Mouse (Mus musculus) stomach, postnatal 0 days (tissue): ENCODE results near the gene Naa50. TPM values are rescaled to one million over a fixed set of nuclear protein-coding genes. Genes with fewer than 3 reads are reported as not detected.
A peak's percentile ranks its signal among the peaks of the same experiment; 100 is the strongest.

Experiments used
- ATAC-seq: fragments of 200-750 bp; cut with Nextera tagmentation; 2 replicates; pipeline ENCODE4 v1.8.0; 2017; ENCODE audit not compliant: low FRiP score, low TSS enrichment
- DNase-seq: peaks from one replicate; pipeline ENCODE4 v3.0.0-alpha.2; 2016; ENCODE audit warnings: low spot score
- H3K27ac ChIP-seq: fragments of 300-500 bp; sonication (generic); replicated peaks from 2 replicates; pipeline ENCODE4 v1.5.1; 2014; ENCODE audit warnings: mild to moderate bottlenecking, control low read depth
- H3K27me3 ChIP-seq: fragments of 300-500 bp; sonication (generic); 2 replicates; pipeline ENCODE4 v1.6.1; 2014; ENCODE audit warnings: low read length; ENCODE audit not compliant: control insufficient read depth, insufficient read depth
- H3K36me3 ChIP-seq: fragments of 300-500 bp; sonication (generic); 2 replicates; pipeline ENCODE4 v1.6.1; 2014; ENCODE audit warnings: low read length, mixed read lengths; ENCODE audit not compliant: control insufficient read depth, insufficient read depth
- H3K4me1 ChIP-seq: fragments of 300-500 bp; sonication (generic); replicated peaks from 2 replicates; pipeline ENCODE4 v1.6.1; 2014; ENCODE audit warnings: antibody characterized with exemption; ENCODE audit not compliant: control insufficient read depth, insufficient read depth
- H3K4me2 ChIP-seq: fragments of 300-500 bp; sonication (generic); replicated peaks from 2 replicates; pipeline ENCODE4 v1.6.1; 2014; ENCODE audit warnings: low read depth, mild to moderate bottlenecking, control low read depth, moderate library complexity
- H3K4me3 ChIP-seq: fragments of 300-500 bp; sonication (generic); 2 replicates; pipeline ENCODE4 v1.5.1; 2014; ENCODE audit warnings: low read depth, low read length, control low read depth
- H3K9ac ChIP-seq: fragments of 300-500 bp; sonication (generic); 2 replicates; pipeline ENCODE4 v1.6.1; 2014; ENCODE audit warnings: mild to moderate bottlenecking, low read length, control low read depth, mixed read lengths
- H3K9me3 ChIP-seq: fragments of 300-500 bp; sonication (generic); 2 replicates; pipeline ENCODE4 v1.6.1; 2016; ENCODE audit warnings: low read length; ENCODE audit not compliant: control insufficient read depth
- CTCF ChIP-seq: IDR thresholded peaks from 2 replicates; pipeline ENCODE4 v1.5.1; 2016; ENCODE audit warnings: antibody characterized with exemption, low read depth, mild to moderate bottlenecking, moderate library complexity
- EP300 ChIP-seq: optimal IDR thresholded peaks from 2 replicates; pipeline ENCODE3; 2016; ENCODE audit warnings: antibody characterized with exemption
- WGBS: fragments of 180-500 bp; shearing (Covaris S2); extraction: QIAGEN DNeasy Blood & Tissue Kit; methylation state at CpG from one replicate; pipeline ENCODE4 v1.1.7; 2014; 5-methylcytosine and 5-hydroxymethylcytosine counted together
- polyA plus RNA-seq: library from polyadenylated mRNA; unstranded; fragments of >200 nt; fragmentation: Nextera tagmentation; extraction: Ambion mirVana; gene quantifications from 2 replicates; pipeline ENCODE4 v1.2.1, GENCODE M21; 2015

Gene Naa50
- polyA plus RNA-seq, 1 experiment from 2014 or later, result 54.0 TPM

DNA sequence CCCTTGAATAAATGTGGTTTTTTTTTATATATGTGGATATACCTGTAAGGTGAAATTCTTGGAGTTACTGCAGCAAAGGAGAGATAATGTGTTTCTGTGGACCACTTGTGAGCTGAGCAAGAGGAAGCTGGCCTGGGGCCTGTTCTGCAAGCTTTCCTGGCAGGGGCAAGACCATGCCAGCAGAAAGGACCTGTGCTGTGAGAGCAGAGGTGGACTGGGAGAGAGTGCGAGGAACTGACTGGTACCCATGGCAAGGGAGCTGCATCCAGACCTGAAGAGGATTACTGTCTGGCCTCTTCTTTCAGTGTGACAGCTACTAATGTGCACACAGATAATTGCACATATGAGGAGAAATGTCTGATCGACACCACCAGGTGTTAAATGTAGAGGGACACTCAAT, 51.3 kb downstream of the Naa50 start:
- ATAC-seq, result no peak
- TF ChIP-seq EP300, result no peak
- TF ChIP-seq CTCF, result no peak
- DNase-seq, result no peak

DNA sequence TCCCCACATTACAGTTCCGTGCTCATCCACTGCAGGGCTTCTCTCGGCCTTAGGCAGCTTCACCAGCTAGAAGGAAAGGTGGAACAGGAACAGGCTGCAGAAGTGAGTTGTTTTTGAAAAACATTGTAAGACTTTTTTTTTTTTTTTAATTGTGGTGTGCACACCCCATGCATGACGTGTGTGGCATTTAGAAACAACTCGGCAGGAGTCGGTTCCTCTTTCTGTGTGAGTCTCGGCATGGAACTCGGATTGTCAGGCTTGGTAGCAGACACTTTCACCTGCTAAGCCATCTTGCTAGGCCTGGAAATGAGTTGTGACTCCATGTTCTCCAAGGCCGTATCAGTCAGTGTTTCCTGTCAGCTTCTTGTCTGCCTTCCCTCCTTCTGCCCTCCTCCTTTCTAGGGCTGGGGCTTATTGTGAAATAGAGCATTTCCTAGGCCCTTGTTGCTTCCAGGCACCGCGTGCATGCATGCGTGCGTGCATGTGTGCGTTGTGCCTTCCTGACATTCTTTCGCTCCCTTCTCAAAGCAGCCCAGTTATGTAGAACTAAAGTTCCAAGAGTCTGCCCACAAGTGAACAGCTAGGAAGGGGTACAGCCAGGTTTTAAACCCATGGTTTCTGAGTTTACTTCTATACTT, 59.6 kb downstream of the Naa50 start:
- ATAC-seq, result no peak
- no peaks in the 10 kb centered on the region for H3K4me1 ChIP-seq
- no peak overlapping the region for H3K4me2 ChIP-seq
- no peak for DNase-seq
- H3K27me3 ChIP-seq, result no peaks in the 10 kb centered on the region
- TF ChIP-seq CTCF, result no peak
- TF ChIP-seq EP300, result no peak
- no peak overlapping the region for H3K27ac ChIP-seq
- 0 out of 2 replicates have a peak, but pooled peaks cover 2% of the 10 kb centered on the region for H3K36me3 ChIP-seq
- no peak overlapping the region for H3K4me3 ChIP-seq
- H3K9ac ChIP-seq, result no peak overlapping the region
- H3K9me3 ChIP-seq, result no peaks in the 10 kb centered on the region
- 88% methylated on average over 14 of the region's 14 CpGs for WGBS

More for the DNA sequence above, 51.3 kb downstream of the Naa50 start:
- H3K27ac ChIP-seq, result no peak overlapping the region
- H3K4me3 ChIP-seq, result no peak overlapping the region
- 85% methylated on average over 2 of the region's 2 CpGs for WGBS
- no peaks in the 10 kb centered on the region for H3K4me1 ChIP-seq
- H3K36me3 ChIP-seq, result no peaks in the 10 kb centered on the region
- H3K4me2 ChIP-seq, result no peak overlapping the region
- no peak overlapping the region for H3K9ac ChIP-seq
- no peaks in the 10 kb centered on the region for H3K9me3 ChIP-seq
- H3K27me3 ChIP-seq, result no peaks in the 10 kb centered on the region

DNA sequence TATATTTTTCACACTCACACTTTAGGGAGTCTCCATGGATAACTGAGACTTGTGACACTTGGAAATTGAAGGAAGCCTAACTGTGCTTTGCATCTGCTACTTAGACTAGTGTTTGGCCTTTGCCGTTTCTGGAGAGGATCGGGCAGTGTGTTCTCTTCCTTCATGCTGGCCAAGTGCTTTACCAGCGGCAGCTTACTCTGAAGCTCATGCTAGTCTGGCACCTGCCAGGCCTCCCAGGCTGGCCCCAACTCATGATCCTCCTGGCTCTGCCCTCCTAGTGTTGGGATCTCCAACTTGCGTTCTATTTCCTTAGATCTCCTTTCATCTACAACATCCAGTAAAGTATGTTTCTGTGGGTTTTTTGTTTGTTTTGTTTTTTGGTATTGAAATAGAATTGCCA, 60.5 kb downstream of the Naa50 start:
- DNase-seq (no peak), ATAC-seq (no peak)
- no peak overlapping the region for H3K27ac ChIP-seq
- H3K4me3 ChIP-seq, result no peak overlapping the region
- WGBS, result 87% methylated on average over 4 of the region's 4 CpGs
- no peak overlapping the region for H3K9ac ChIP-seq
- H3K4me1 ChIP-seq, result no peaks in the 10 kb centered on the region
- no peak overlapping the region for H3K4me2 ChIP-seq
- TF ChIP-seq CTCF (no peak), EP300 (no peak)
- H3K9me3 ChIP-seq, result no peaks in the 10 kb centered on the region
- no peaks in the 10 kb centered on the region for H3K27me3 ChIP-seq
- H3K36me3 ChIP-seq, result 0 out of 2 replicates have a peak, but pooled peaks cover 2% of the 10 kb centered on the region

DNA sequence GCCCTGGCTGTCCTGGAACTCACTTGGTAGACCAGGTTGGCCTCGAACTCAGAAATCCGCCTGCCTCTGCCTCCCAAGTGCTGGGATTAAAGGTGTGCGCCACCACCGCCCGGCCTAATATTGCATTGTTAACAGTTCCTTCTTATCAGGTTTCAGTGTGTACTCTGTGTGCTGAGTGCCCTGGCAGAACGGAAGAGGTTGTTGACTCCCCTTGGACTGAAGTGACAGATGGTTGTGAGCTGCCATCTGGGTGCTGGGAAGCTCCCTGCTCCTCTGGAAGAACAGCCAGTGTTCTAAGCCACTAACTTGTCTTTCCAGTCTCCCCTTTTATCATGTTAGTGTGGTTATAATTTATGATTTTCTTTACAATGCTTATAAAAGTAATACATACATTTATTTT, 64.7 kb downstream of the Naa50 start:
- H3K9me3 ChIP-seq, result no peaks in the 10 kb centered on the region
- DNase-seq (peak; percentile 27), ATAC-seq (peak; percentile 65; the same call in 1 of the 2 replicates)
- no peak overlapping the region for H3K4me2 ChIP-seq
- H3K4me3 ChIP-seq, result no peak overlapping the region
- H3K4me1 ChIP-seq, result no peaks in the 10 kb centered on the region
- TF ChIP-seq CTCF, result no peak
- no peak for TF ChIP-seq EP300
- H3K36me3 ChIP-seq, result 0 out of 2 replicates have a peak, but pooled peaks cover 2% of the 10 kb centered on the region
- WGBS, result 74% methylated on average over 6 of the region's 6 CpGs
- H3K9ac ChIP-seq, result no peak overlapping the region
- no peaks in the 10 kb centered on the region for H3K27me3 ChIP-seq
- H3K27ac ChIP-seq, result no peak overlapping the region

DNA sequence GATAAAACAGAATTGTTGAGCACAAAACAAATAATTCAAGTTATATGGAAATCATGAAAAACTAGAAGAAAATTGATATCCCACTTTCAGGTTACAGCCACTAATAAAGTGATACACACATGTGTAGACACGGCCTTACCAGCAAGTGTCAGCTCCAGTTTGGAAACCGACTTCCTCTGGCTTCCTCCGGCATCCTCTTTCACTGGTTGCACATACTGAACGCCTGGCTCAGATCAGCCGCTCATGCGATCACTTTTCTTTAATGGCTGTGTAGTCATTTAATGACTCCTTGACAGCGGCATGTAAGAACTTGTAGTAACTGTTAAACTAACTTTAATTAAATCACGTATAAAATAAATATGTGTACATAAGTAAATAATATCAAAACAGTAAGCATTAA, 66.3 kb downstream of the Naa50 start:
- Histone ChIP-seq H3K4me1 (no peaks in the 10 kb centered on the region), H3K4me3 (no peak overlapping the region), H3K27ac (no peak overlapping the region), H3K36me3 (peaks cover 6% of the 10 kb centered on the region; the same call in 1 of the 2 replicates), H3K9me3 (no peaks in the 10 kb centered on the region), H3K4me2 (no peak overlapping the region), H3K9ac (no peak overlapping the region), H3K27me3 (no peaks in the 10 kb centered on the region)
- ATAC-seq (no peak), DNase-seq (no peak)
- TF ChIP-seq CTCF, result no peak
- 84% methylated on average over 8 of the region's 8 CpGs for WGBS

DNA sequence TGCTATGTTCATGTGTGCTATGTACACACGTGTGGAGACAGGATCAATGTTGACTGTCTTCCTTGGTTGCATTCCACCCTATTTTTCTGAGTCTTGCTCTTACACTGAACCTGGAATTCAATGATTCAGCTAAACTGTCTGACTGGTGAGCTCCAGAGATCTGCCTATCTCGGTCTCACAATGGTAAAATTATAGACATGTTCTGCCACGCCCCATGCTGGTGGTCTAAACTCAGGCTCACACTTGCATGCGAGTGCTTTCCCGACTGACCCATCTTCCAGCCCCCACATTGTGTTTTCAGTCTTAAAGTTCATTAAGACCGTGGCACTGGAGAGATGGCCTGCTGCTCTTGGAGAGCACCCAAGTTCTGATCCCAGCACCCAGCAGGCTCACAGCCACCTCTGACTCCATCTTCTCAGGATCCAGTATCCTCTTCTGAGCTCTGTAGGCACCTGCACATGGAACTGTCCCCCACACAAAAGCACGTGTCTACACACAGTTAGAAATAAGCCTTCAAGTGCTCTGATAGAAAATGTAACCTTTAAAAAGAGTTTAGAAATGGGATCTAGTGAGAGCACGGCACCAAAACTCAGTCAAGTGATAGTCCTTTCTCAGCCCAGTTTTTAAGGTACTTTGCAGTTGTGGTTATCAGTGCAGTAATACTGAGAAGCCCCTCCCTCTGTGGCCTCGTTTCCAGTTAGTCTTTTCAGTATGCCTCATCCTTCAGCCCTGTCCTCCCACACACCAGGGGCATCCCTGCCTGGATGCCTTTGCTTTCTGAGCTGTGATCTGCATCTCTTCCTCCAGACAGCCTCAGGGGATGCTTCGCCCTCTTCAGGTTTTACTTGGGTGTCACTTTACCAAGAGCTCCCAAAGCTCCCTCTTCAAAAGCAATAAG, 70.8 kb downstream of the Naa50 start:
- no peaks in the 10 kb centered on the region for H3K9me3 ChIP-seq
- no peaks in the 10 kb centered on the region for H3K4me1 ChIP-seq
- 75% methylated on average over 10 of the region's 10 CpGs for WGBS
- H3K36me3 ChIP-seq, result peaks cover 14% of the 10 kb centered on the region
- no peak overlapping the region for H3K9ac ChIP-seq
- no peaks in the 10 kb centered on the region for H3K27me3 ChIP-seq
- H3K4me3 ChIP-seq, result no peak overlapping the region
- ATAC-seq (no peak), DNase-seq (no peak)
- H3K27ac ChIP-seq, result no peak overlapping the region
- TF ChIP-seq EP300 (no peak), CTCF (no peak)
- H3K4me2 ChIP-seq, result no peak overlapping the region
